Mouse (Mus musculus) forebrain, postnatal 0 days (tissue): ENCODE data around the gene Pfkm. TPM values are rescaled to one million over a fixed set of nuclear protein-coding genes. Genes with fewer than 3 reads are reported as not detected.

Experiments used
- ATAC-seq: fragments of 200-750 bp; cut with Nextera tagmentation; 2 replicates; pipeline ENCODE4 v1.8.0; 2017; ENCODE audit warnings: mild to moderate bottlenecking, moderate library complexity
- DNase-seq: peaks from one replicate; pipeline ENCODE4 v3.0.0-alpha.2; 2015
- H3K27ac ChIP-seq: fragments of 300-500 bp; sonication (generic); 2 replicates; pipeline ENCODE4 v1.5.1; 2014; ENCODE audit warnings: low read depth, mild to moderate bottlenecking, antibody characterized with exemption, low read length, moderate library complexity, mixed read lengths
- H3K27me3 ChIP-seq: fragments of 300-500 bp; sonication (generic); 2 replicates; pipeline ENCODE4 v1.6.1; 2014; ENCODE audit warnings: mild to moderate bottlenecking, low read length, mixed read lengths; ENCODE audit not compliant: insufficient read depth
- H3K36me3 ChIP-seq: fragments of 300-500 bp; sonication (generic); 2 replicates; pipeline ENCODE4 v1.6.1; 2014; ENCODE audit warnings: mild to moderate bottlenecking, moderate library complexity; ENCODE audit not compliant: insufficient read depth
- H3K4me1 ChIP-seq: fragments of 300-500 bp; sonication (generic); 2 replicates; pipeline ENCODE4 v1.6.1; 2014; ENCODE audit warnings: antibody characterized with exemption; ENCODE audit not compliant: insufficient read depth
- H3K4me2 ChIP-seq: fragments of 300-500 bp; sonication (generic); 2 replicates; pipeline ENCODE4 v1.6.1; 2014; ENCODE audit warnings: low read depth, mild to moderate bottlenecking, moderate library complexity
- H3K4me3 ChIP-seq: fragments of 300-500 bp; sonication (generic); 2 replicates; pipeline ENCODE4 v1.5.1; 2014; ENCODE audit warnings: low read depth, low read length, mixed read lengths
- H3K9ac ChIP-seq: fragments of 300-500 bp; sonication (generic); 2 replicates; pipeline ENCODE4 v1.6.1; 2014; ENCODE audit warnings: mild to moderate bottlenecking
- H3K9me3 ChIP-seq: fragments of 300-500 bp; sonication (generic); 2 replicates; pipeline ENCODE4 v1.6.1; 2016; ENCODE audit warnings: low read length
- CTCF ChIP-seq: sonication (generic); IDR thresholded peaks from 2 replicates; pipeline ENCODE4 v1.5.1; 2016; ENCODE audit warnings: antibody characterized with exemption, control low read depth, low read depth
- WGBS: fragments of 180-500 bp; shearing (Covaris S2); extraction: QIAGEN DNeasy Blood & Tissue Kit; methylation state at CpG from one replicate; pipeline ENCODE4 v1.1.7; 2014; 5-methylcytosine and 5-hydroxymethylcytosine counted together
- polyA plus RNA-seq: library from polyadenylated mRNA; unstranded; fragments of >200 nt; fragmentation: Nextera tagmentation; extraction: Ambion mirVana; gene quantifications from 2 replicates; pipeline ENCODE4 v1.2.1, GENCODE M21; 2015
- total RNA-seq: library from RNA; depleted of rRNA; stranded (reverse); fragments of >200 nt; gene quantifications from 2 replicates; pipeline ENCODE4 v1.2.3, GENCODE M21; 2014

The Pfkm gene
- total and polyA plus RNA-seq, 2 experiments from 2014 or later: 86.3 to 91.9 TPM

DNA sequence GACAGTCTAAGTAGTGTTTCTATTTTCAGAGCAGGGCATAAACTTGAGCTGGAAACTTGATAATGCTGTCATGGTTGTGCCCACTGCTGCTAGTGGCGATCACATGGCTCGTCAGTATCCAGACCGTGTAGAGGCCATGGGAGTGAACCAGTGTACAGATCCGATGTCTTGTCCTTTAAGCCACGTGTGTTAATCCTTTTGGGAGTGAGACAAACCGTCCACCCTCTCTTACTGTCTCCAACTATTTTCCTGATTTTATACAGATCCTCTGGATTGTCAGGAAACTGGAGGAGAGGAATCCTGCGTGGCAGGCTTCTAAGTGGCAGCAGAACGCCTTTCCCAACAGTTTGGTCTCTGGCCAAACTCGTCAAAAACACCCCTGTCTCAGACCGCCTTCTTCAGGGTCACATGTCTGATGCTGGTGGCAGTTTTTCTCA lies 56.8 kb downstream of the Pfkm start:
- Histone ChIP-seq H3K27ac (no peak overlapping the region), H3K27me3 (no peaks in the 10 kb centered on the region), H3K36me3 (no peaks in the 10 kb centered on the region), H3K4me3 (no peak overlapping the region), H3K4me2 (no peak overlapping the region), H3K9ac (no peak overlapping the region), H3K9me3 (no peaks in the 10 kb centered on the region), H3K4me1 (peaks cover 5% of the 10 kb centered on the region; the same call in 1 of the 2 replicates)
- DNase-seq (no peak), ATAC-seq (no peak)
- no peak for TF ChIP-seq CTCF
- 72% methylated on average over 10 of the region's 10 CpGs for WGBS

DNA sequence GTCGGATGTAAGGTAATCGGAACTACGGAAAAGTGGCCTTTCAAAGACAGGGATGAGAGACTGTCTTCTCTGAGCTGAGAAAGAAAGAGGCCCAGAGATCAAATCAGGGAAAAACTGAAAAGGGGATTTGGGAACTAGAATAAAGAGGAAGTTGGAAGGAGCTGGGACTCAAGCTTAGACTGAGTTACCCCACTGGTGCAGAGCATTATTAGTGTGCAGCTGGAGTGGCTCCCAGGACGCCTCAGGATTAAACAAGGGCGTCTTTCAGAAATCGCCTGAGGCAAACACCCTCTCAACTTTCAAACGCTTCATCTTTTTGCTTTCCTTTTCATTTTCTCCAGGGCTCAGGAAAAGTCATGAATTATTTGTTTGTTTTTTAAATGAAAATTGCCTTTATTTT lies 60.5 kb downstream of the Pfkm start:
- WGBS: 48% methylated on average over 7 of the region's 7 CpGs
- H3K36me3 ChIP-seq: no peaks in the 10 kb centered on the region
- no peaks in the 10 kb centered on the region for H3K9me3 ChIP-seq
- no peaks in the 10 kb centered on the region for H3K27me3 ChIP-seq
- no peak overlapping the region for H3K4me2 ChIP-seq
- H3K4me1 ChIP-seq: no peaks in the 10 kb centered on the region
- DNase-seq: no peak
- ATAC-seq: no peak
- H3K4me3 ChIP-seq: no peak overlapping the region
- H3K9ac ChIP-seq: no peak overlapping the region
- no peak for TF ChIP-seq CTCF
- no peak overlapping the region for H3K27ac ChIP-seq

DNA sequence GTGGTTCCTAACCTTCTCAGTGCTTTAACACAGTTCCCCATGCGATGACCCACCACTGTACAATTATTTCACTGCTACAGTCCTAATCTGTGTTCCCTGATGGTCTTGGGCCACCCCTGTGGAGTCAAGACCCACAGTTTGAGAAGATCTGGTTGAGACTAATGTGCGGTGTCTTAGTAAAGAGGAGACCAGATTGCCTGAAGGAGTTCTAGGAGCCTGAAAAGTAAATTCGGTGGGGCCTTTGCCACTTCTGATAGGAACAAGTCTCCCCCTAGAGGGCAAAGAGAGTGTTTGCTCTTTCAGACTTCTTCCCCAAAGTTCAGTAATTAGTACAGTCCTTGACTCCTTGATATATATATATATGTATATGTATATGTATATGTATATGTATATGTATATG lies 61.2 kb downstream of the Pfkm start:
- Histone ChIP-seq H3K4me2 (no peak overlapping the region), H3K9ac (no peak overlapping the region), H3K4me1 (no peaks in the 10 kb centered on the region), H3K4me3 (no peak overlapping the region), H3K9me3 (no peaks in the 10 kb centered on the region), H3K36me3 (no peaks in the 10 kb centered on the region), H3K27ac (no peak overlapping the region), H3K27me3 (no peaks in the 10 kb centered on the region)
- peak; percentile 54; the same call in 1 of the 2 replicates for ATAC-seq
- TF ChIP-seq CTCF: peak; percentile 66
- DNase-seq: peak; percentile 67
- WGBS: 33% methylated on average over 3 of the region's 3 CpGs

DNA sequence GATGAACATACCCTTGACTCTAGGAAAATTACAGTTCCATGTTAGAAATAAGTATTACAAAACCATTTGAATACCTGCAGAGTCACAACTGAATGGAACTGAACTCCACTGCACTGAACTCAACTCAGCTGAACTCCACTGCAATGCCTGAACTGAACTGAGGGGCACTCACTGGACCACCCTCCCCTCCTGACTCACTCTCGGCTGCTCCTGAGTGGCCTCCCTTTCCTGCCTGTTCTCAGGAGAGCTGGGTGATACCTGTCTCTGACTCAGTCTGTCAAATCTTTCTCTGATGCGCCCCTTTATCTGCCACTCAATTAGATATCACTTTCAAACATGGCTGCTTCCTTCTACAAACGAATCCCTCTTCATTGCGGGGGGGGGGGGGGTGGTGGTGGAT lies 61.8 kb downstream of the Pfkm start:
- ATAC-seq: no peak
- 60% methylated on average over 4 of the region's 4 CpGs for WGBS

DNA sequence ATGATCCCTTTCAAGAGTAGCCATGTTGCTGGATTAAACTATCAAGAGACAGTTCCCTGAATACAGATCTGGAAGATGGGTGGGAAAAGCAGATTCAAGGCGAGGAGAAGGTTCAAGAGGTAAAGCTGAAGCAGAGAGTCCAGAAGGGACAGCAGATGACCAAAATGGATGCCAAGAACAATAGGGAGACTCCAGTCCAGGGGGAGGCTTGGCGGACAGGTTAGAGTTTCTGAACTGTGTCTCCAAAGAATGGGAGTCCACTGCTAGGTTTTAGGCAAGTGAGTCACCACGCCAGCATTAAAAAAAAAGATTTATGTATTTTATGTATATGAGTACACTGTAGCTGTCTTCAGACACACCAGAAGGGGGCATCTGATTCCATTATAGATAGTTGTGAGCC lies 62.2 kb downstream of the Pfkm start:
- Histone ChIP-seq H3K4me2 (no peak overlapping the region), H3K9ac (no peak overlapping the region), H3K4me1 (no peaks in the 10 kb centered on the region), H3K9me3 (no peaks in the 10 kb centered on the region), H3K4me3 (no peak overlapping the region), H3K36me3 (no peaks in the 10 kb centered on the region), H3K27me3 (no peaks in the 10 kb centered on the region), H3K27ac (no peak overlapping the region)
- no peak for TF ChIP-seq CTCF
- ATAC-seq: no peak
- WGBS: 81% methylated on average over 3 of the region's 3 CpGs
- no peak for DNase-seq

More for the DNA sequence above, 61.8 kb downstream of the Pfkm start:
- no peak overlapping the region for H3K4me2 ChIP-seq
- H3K9ac ChIP-seq: no peak overlapping the region
- H3K36me3 ChIP-seq: no peaks in the 10 kb centered on the region
- H3K4me1 ChIP-seq: no peaks in the 10 kb centered on the region
- TF ChIP-seq CTCF: no peak
- no peak overlapping the region for H3K4me3 ChIP-seq
- no peaks in the 10 kb centered on the region for H3K27me3 ChIP-seq
- no peaks in the 10 kb centered on the region for H3K9me3 ChIP-seq
- DNase-seq: no peak
- H3K27ac ChIP-seq: no peak overlapping the region

DNA sequence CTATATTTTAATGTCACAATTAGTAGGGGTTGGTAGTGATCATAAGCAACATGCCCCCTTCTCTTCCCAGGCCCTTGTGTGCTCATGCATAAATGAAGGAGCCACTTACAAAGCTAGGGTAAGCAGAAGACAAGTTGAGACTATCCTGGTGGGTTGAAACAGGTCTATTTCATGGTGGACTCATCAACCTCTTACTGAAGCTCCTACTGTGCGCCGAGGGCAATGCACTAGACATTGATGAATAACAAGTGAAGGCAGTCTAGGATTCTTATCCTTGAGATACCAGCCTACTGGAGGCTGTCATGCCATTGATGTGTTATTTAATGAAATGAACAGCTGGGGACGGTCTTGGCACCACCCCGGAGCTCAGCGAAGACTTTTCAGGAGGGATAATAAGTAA lies 62.9 kb downstream of the Pfkm start:
- H3K27ac ChIP-seq: no peak overlapping the region
- H3K4me2 ChIP-seq: no peak overlapping the region
- no peak overlapping the region for H3K4me3 ChIP-seq
- H3K27me3 ChIP-seq: no peaks in the 10 kb centered on the region
- no peak for ATAC-seq
- no peaks in the 10 kb centered on the region for H3K36me3 ChIP-seq
- DNase-seq: no peak
- H3K9ac ChIP-seq: no peak overlapping the region
- TF ChIP-seq CTCF: no peak
- WGBS: 96% methylated on average over 5 of the region's 5 CpGs
- H3K4me1 ChIP-seq: no peaks in the 10 kb centered on the region
- H3K9me3 ChIP-seq: no peaks in the 10 kb centered on the region

DNA sequence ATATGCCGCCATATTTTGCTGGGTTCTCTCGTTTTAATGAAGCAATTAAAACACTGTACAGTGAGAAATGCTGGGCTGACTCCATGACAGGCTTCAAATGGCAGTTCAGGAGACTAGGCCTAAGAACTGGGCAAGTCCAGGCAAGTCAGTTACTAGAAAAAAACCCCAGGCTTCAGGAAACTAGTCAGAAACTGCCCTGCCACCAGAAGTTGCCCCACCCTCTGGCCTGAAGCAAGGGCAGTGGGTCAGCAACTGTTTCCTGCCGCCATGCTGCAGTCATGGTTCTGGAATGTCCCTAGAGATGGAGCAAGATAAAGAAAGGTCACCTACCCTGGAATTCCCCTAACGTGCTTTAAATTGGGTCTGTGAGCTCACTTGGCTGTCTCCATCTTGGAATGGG lies 63.6 kb downstream of the Pfkm start:
- Histone ChIP-seq H3K27me3 (no peaks in the 10 kb centered on the region), H3K27ac (no peak overlapping the region), H3K9me3 (no peaks in the 10 kb centered on the region), H3K4me2 (no peak overlapping the region), H3K4me3 (no peak overlapping the region), H3K4me1 (no peaks in the 10 kb centered on the region), H3K9ac (no peak overlapping the region), H3K36me3 (no peaks in the 10 kb centered on the region)
- TF ChIP-seq CTCF: no peak
- ATAC-seq: no peak
- DNase-seq: no peak
- 85% methylated on average over 4 of the region's 4 CpGs for WGBS

DNA sequence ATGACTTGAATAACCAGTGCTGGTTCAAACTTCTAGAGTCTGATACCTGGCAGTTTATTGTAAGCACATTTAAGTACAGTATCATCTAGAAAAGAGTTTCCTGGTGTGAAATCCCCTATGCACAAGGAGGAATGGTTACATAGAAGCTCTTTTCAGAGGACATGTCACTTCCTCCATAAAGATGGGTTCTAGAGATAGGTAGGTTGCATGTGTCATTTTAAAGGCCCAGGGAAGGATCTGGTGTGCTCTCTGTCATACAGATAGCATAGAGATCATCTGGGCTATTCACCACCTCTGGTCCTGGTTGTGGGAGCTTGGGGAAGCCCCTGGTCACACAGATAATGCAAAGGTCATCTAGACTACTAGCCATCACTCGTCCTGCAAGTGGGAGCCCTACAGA lies 64.9 kb downstream of the Pfkm start:
- Histone ChIP-seq H3K9me3 (no peaks in the 10 kb centered on the region), H3K4me3 (no peak overlapping the region), H3K36me3 (no peaks in the 10 kb centered on the region), H3K27ac (no peak overlapping the region), H3K9ac (no peak overlapping the region), H3K4me2 (no peak overlapping the region), H3K27me3 (no peaks in the 10 kb centered on the region), H3K4me1 (no peaks in the 10 kb centered on the region)
- no peak for ATAC-seq
- TF ChIP-seq CTCF: no peak
- WGBS: 77% methylated on average over 1 of the region's 1 CpGs
- no peak for DNase-seq
